Mouse (Mus musculus) hindbrain, embryonic 14.5 days (tissue): ENCODE measurements around the gene Arhgef3. TPM values are rescaled to one million over a fixed set of nuclear protein-coding genes. Genes with fewer than 3 reads are reported as not detected.

Experiments used
- ATAC-seq: fragments of 200-750 bp; cut with Nextera tagmentation; 2 replicates; pipeline ENCODE4 v1.8.0; 2017; ENCODE audit warnings: moderate number of reproducible peaks, mild to moderate bottlenecking, moderate TSS enrichment, moderate library complexity; ENCODE audit not compliant: low FRiP score
- DNase-seq: peaks from one replicate; pipeline ENCODE4 v3.0.0-alpha.2; 2015; ENCODE audit warnings: low spot score
- H3K27ac ChIP-seq: fragments of 300-500 bp; sonication (generic); 2 replicates; pipeline ENCODE4 v1.5.1; 2014; ENCODE audit warnings: mild to moderate bottlenecking, moderate library complexity
- H3K27me3 ChIP-seq: fragments of 300-500 bp; sonication (generic); 2 replicates; pipeline ENCODE4 v1.6.1; 2014; ENCODE audit warnings: mild to moderate bottlenecking, low read length, mixed read lengths; ENCODE audit not compliant: control insufficient read depth, insufficient read depth
- H3K36me3 ChIP-seq: fragments of 300-500 bp; sonication (generic); replicated peaks from 2 replicates; pipeline ENCODE4 v1.6.1; 2014; ENCODE audit not compliant: control insufficient read depth, insufficient read depth
- H3K4me1 ChIP-seq: fragments of 300-500 bp; sonication (generic); replicated peaks from 2 replicates; pipeline ENCODE4 v1.6.1; 2014; ENCODE audit warnings: antibody characterized with exemption, low read length, mixed read lengths; ENCODE audit not compliant: control insufficient read depth, insufficient read depth
- H3K4me2 ChIP-seq: fragments of 300-500 bp; sonication (generic); replicated peaks from 2 replicates; pipeline ENCODE4 v1.6.1; 2014; ENCODE audit warnings: mild to moderate bottlenecking, moderate library complexity
- H3K4me3 ChIP-seq: fragments of 300-500 bp; sonication (generic); replicated peaks from 2 replicates; pipeline ENCODE4 v1.5.1; 2014; ENCODE audit warnings: mild to moderate bottlenecking, low read length
- H3K9ac ChIP-seq: fragments of 300-500 bp; sonication (generic); 2 replicates; pipeline ENCODE4 v1.6.1; 2014
- H3K9me3 ChIP-seq: fragments of 300-500 bp; sonication (generic); 2 replicates; pipeline ENCODE4 v1.6.1; 2016; ENCODE audit warnings: low read length; ENCODE audit not compliant: control insufficient read depth
- WGBS: fragments of 180-500 bp; shearing (Covaris S2); extraction: QIAGEN DNeasy Blood & Tissue Kit; methylation state at CpG from one replicate; pipeline ENCODE4 v1.1.7; 2014; 5-methylcytosine and 5-hydroxymethylcytosine counted together
- polyA plus RNA-seq: library from polyadenylated mRNA; unstranded; fragments of >200 nt; fragmentation: Nextera tagmentation; extraction: Ambion mirVana; gene quantifications from 2 replicates; pipeline ENCODE4 v1.2.1, GENCODE M21; 2014

The Arhgef3 gene
- polyA plus RNA-seq, 1 experiment from 2014 or later: 11.8 TPM

DNA sequence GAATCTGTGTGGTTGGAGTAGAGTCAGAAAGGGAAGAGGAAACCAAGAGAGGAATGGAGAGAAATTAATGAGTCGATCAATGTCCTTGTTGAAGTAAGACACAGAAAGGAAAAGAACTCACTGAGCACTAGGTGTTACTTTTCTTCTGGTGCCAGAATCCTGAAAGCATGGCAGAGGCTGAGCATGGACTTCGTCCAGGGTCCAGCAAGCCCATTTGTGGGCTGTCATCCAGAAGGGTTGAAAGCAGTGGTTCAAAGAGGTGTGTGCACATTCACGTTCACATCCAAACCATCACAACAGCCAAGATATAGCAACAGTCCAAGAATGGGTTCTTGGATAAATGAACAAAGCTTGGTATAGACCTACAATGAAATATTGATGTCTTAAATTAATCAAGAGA lies 15.3 kb downstream of the Arhgef3 start:
- Histone ChIP-seq H3K4me1 (no peaks in the 10 kb centered on the region), H3K9me3 (no peaks in the 10 kb centered on the region), H3K4me2 (no peak overlapping the region), H3K27ac (no peak overlapping the region), H3K36me3 (no peaks in the 10 kb centered on the region), H3K4me3 (no peak overlapping the region), H3K9ac (no peak overlapping the region), H3K27me3 (no peaks in the 10 kb centered on the region)
- DNase-seq: no peak
- WGBS: 97% methylated on average over 3 of the region's 3 CpGs
- no peak for ATAC-seq

DNA sequence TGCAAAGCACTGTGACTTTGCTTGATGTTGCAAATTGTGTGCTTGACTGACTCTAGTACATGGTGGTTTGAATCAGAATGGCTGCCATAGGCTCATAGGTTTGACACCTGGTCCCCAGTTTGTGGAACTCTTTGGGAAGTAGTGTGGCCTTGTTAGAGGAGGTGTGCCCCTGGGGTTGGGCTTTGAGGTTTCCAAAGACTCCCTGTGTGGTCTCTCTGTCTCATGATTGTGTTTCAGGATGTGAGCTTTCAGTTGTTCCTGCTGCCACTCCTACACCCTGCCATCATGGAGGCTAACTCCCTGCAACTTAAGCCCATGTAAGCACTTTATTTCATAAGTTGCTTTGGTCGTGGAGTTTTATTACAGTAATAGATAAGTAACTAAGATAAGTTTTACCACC lies 16.0 kb downstream of the Arhgef3 start:
- H3K4me3 ChIP-seq: no peak overlapping the region
- DNase-seq (no peak), ATAC-seq (no peak)
- WGBS: 88% methylated on average over 1 of the region's 1 CpGs
- no peaks in the 10 kb centered on the region for H3K9me3 ChIP-seq
- H3K36me3 ChIP-seq: no peaks in the 10 kb centered on the region
- no peaks in the 10 kb centered on the region for H3K4me1 ChIP-seq
- no peak overlapping the region for H3K9ac ChIP-seq
- no peak overlapping the region for H3K27ac ChIP-seq
- H3K4me2 ChIP-seq: no peak overlapping the region
- no peaks in the 10 kb centered on the region for H3K27me3 ChIP-seq

DNA sequence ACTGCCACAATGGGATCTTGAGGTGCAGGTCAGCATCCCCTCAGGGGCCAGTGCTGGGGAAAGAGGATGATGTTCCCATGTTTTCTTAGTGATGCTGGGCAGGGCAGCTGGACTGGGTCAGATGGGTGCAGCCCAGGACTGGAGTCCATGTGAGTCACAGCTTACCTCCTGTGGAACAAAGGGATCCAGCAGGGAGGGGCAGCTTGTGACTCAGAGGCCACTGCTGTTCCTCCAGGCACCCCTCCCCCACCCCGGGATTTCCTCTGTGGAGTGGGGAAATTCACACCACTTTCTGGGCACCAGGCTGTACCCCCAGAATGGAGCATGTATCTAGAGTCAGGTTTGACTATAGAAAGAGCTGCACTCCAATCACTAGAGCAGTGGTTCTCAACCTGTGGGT lies 16.8 kb downstream of the Arhgef3 start:
- Histone ChIP-seq H3K4me2 (no peak overlapping the region), H3K4me3 (no peak overlapping the region), H3K9me3 (no peaks in the 10 kb centered on the region), H3K36me3 (no peaks in the 10 kb centered on the region), H3K27me3 (no peaks in the 10 kb centered on the region), H3K4me1 (no peaks in the 10 kb centered on the region), H3K9ac (no peak overlapping the region), H3K27ac (no peak overlapping the region)
- no peak for ATAC-seq
- WGBS: 80% methylated on average over 1 of the region's 1 CpGs
- no peak for DNase-seq

DNA sequence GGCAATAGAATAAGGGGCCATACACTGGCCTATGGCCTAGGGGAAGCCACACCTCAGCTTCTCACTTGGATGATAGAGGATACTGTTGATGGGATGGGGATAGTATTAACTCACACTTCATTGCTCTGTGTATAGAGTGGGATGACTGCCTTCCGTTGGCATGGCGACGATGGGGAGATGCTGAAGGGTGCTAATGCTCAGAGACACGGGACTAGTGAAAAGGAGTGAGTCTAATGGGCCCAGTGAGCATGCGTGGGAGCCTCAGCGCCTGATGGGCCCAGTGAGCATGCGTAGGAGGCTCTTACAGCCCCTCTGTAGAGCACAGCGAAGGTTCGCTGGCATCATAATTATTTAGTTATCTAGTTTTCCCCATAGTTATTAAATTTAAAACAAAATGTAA lies 24.2 kb downstream of the Arhgef3 start:
- ATAC-seq (no peak), DNase-seq (no peak)
- H3K4me1 ChIP-seq: no peaks in the 10 kb centered on the region
- no peaks in the 10 kb centered on the region for H3K36me3 ChIP-seq
- WGBS: 83% methylated on average over 9 of the region's 9 CpGs
- H3K9me3 ChIP-seq: no peaks in the 10 kb centered on the region
- H3K27me3 ChIP-seq: no peaks in the 10 kb centered on the region
- no peak overlapping the region for H3K4me2 ChIP-seq
- no peak overlapping the region for H3K4me3 ChIP-seq
- H3K9ac ChIP-seq: no peak overlapping the region
- no peak overlapping the region for H3K27ac ChIP-seq

DNA sequence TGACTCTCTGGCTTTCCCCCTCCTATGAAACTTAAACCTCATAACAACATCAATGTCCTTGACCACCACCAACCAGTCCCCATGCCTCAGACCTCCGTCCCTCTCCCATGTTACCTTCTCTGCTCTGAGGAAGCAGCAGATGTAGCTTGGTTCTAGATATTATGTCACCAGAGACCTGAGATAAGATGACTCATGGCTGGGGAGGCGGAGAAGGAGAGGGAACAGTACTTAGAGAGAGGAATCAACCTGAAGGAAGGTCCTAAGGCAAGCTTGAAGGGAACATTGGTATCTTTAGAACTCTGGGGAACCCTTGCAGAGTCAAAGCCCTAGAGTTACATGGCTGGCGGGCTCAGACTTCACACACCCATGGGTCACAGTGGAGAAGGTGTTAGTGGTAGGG lies 25.3 kb downstream of the Arhgef3 start:
- H3K27ac ChIP-seq: no peak overlapping the region
- ATAC-seq (no peak), DNase-seq (no peak)
- no peak overlapping the region for H3K4me2 ChIP-seq
- WGBS: 95% methylated on average over 3 of the region's 3 CpGs
- H3K36me3 ChIP-seq: no peaks in the 10 kb centered on the region
- H3K9me3 ChIP-seq: no peaks in the 10 kb centered on the region
- H3K4me3 ChIP-seq: no peak overlapping the region
- H3K27me3 ChIP-seq: no peaks in the 10 kb centered on the region
- no peak overlapping the region for H3K9ac ChIP-seq
- H3K4me1 ChIP-seq: no peaks in the 10 kb centered on the region

DNA sequence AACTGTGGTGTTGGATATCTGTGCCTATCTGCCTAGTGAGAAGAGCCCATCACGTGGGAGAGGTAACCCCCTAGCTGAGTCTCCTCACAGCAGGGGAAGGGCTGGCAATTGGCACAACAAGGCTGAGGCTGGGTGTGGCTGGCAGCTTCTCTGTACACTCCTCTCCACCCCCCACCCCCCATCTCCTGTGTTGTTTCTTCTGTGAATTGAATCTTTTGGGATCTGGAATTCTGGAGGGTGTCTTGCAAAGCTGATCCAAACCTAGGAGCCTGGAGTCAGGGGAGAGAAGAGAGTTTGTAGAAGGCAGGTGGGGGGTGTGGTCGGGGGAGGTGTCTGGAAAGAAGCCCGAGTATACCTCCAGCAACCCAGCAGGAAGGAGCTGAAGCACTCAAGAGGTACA lies 26.8 kb downstream of the Arhgef3 start:
- no peaks in the 10 kb centered on the region for H3K4me1 ChIP-seq
- no peaks in the 10 kb centered on the region for H3K36me3 ChIP-seq
- ATAC-seq (no peak), DNase-seq (no peak)
- no peak overlapping the region for H3K4me3 ChIP-seq
- H3K4me2 ChIP-seq: no peak overlapping the region
- no peak overlapping the region for H3K27ac ChIP-seq
- H3K9ac ChIP-seq: no peak overlapping the region
- no peaks in the 10 kb centered on the region for H3K27me3 ChIP-seq
- WGBS: 20% methylated on average over 3 of the region's 3 CpGs
- no peaks in the 10 kb centered on the region for H3K9me3 ChIP-seq

DNA sequence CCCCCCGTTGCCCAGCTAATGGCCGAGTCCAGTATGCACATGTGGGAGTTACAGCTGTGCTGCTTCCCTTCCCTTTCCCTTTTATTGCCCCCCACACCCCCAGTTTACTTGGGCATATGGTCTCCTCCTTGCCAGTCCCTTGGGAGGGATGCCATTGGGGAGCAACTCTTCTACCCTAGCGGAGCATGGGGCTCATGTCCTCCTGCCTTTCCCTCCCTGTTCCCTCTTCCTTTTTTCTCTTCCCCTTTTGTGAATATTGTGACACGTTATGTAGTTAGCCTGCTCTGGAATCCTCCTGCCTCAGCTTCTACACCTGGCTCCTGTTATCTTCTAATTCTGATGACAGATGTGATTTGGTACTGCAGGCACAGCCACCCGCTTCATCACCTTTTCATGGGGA lies 28.0 kb downstream of the Arhgef3 start:
- no peak overlapping the region for H3K4me2 ChIP-seq
- H3K27ac ChIP-seq: no peak overlapping the region
- no peaks in the 10 kb centered on the region for H3K27me3 ChIP-seq
- ATAC-seq (no peak), DNase-seq (no peak)
- no peak overlapping the region for H3K4me3 ChIP-seq
- no peaks in the 10 kb centered on the region for H3K9me3 ChIP-seq
- no peaks in the 10 kb centered on the region for H3K4me1 ChIP-seq
- no peak overlapping the region for H3K9ac ChIP-seq
- 91% methylated on average over 5 of the region's 5 CpGs for WGBS
- H3K36me3 ChIP-seq: no peaks in the 10 kb centered on the region

DNA sequence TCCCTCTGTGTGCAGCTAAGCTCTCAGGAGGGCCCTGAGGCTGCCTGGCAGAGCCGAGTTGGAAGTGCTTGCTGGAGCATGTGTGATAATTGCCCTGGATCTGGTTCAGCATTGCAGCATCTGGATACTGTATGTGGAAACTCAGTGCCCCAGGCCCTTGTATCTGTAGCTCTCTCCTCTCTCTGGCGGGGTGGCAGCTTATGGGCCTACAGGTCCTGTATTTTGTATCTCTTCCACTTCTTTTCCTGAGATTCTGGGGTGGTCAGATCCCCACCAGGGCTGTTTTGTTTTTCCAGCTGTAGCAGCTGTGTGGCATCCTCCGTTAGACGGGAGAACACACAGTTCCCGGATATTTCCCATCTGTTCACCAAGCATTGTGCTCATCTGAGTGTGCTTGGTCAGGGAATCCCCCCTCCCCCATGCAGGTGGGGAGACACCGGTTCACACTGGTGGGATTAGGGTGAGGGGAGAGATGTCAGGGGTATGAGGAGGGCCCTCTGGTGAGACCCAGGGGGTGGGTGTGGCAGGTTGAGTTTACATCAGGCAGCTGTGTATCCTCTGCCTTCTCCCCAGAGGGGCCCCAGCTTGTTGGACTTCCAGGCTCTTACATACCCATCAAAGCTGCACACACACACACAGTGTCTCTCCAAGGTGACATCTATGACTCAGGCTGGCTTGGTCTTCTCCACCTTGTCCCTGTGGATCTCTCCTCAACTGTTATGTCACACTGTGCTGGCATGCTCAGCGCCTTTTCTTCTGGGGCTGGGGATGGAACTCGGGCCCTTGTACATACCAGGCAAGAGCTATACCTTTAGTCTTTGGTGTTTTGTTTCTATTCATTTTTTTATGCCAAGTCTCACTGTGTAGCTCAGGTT lies 30.7 kb downstream of the Arhgef3 start:
- no peak for DNase-seq
- Histone ChIP-seq H3K4me3 (no peak overlapping the region), H3K9ac (no peak overlapping the region), H3K4me1 (no peaks in the 10 kb centered on the region), H3K4me2 (no peak overlapping the region), H3K27me3 (no peaks in the 10 kb centered on the region), H3K36me3 (no peaks in the 10 kb centered on the region), H3K9me3 (no peaks in the 10 kb centered on the region), H3K27ac (no peak overlapping the region)
- 61% methylated on average over 8 of the region's 8 CpGs for WGBS
- ATAC-seq: no peak

DNA sequence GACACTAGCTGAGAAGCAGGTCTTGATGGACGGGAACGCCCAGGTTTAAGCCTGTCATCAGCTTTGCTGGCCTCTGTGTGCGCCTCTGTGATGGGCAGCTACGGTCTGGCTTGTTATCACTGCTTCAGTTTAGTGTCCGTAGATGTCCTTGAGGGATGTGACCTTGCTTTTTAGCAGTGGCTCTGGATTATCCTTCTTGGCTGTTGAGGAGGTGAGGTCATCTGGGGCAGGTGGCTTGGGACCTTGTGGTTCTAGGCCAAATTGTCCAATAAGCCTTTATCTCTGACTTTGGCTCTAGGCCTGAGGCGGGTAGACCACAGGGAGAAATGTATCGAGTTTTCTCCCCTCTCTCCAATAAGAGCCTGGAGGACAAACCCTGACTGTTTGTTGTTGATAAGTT lies 33.0 kb downstream of the Arhgef3 start:
- DNase-seq (no peak), ATAC-seq (no peak)
- no peaks in the 10 kb centered on the region for H3K36me3 ChIP-seq
- no peaks in the 10 kb centered on the region for H3K27me3 ChIP-seq
- no peak overlapping the region for H3K27ac ChIP-seq
- H3K9me3 ChIP-seq: no peaks in the 10 kb centered on the region
- no peaks in the 10 kb centered on the region for H3K4me1 ChIP-seq
- no peak overlapping the region for H3K4me2 ChIP-seq
- H3K9ac ChIP-seq: no peak overlapping the region
- no peak overlapping the region for H3K4me3 ChIP-seq
- WGBS: 94% methylated on average over 7 of the region's 7 CpGs

DNA sequence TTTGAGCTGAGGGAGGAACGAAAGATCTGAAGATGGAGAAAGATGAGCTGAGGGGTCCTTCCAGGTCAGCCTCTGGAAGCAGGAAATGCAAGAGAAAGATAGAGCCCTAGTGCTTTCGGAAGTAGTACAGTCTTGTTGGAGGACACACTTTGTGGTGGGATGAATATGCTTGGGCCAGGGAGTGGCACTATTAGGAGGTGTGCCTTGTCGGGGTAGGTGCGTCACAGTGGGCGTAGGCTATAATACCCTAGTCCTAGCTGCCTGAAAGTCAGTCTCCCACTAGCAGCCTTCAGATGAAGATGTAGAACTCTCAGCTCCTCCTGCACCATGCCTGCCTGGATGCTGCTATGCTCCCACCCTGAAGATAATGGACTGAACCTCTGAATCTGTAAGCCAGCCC lies 34.7 kb downstream of the Arhgef3 start:
- Histone ChIP-seq H3K27me3 (no peaks in the 10 kb centered on the region), H3K9me3 (no peaks in the 10 kb centered on the region), H3K4me3 (no peak overlapping the region), H3K27ac (no peak overlapping the region), H3K4me2 (no peak overlapping the region), H3K4me1 (no peaks in the 10 kb centered on the region), H3K9ac (no peak overlapping the region), H3K36me3 (no peaks in the 10 kb centered on the region)
- WGBS: 95% methylated on average over 5 of the region's 5 CpGs
- ATAC-seq (no peak), DNase-seq (no peak)
